Mouse (Mus musculus) spleen, adult 2 months (tissue): ENCODE results near the gene St6gal1.

Source experiments
- CTCF ChIP-seq: fragments of 200-500 bp; IDR thresholded peaks from 2 replicates; pipeline ENCODE4 v1.5.1; 2011; ENCODE audit warnings: mild to moderate bottlenecking, inconsistent platforms; ENCODE audit not compliant: insufficient read depth, insufficient read length, insufficient replicate concordance; ENCODE audit errors: extremely low read depth
- POLR2A ChIP-seq: fragments of 200-500 bp; IDR thresholded peaks from 2 replicates; pipeline ENCODE4 v1.6.1; 2011; ENCODE audit warnings: low read depth, low read length, inconsistent platforms

GRCm38 (mm10) chr16:23326664-23327063 is 102.1 kb downstream of the St6gal1 start:
- TF ChIP-seq CTCF (no peak), POLR2A (no peak)
